Mouse (Mus musculus): ENCODE data around the gene 9530003J23Rik. TPM values are rescaled to one million over a fixed set of nuclear protein-coding genes. Genes with fewer than 3 reads are reported as not detected.

The 9530003J23Rik gene
- polyA plus RNA-seq, 1 experiment from 2014 or later: not detected

- 70% methylated on average over 3 of the region's 3 CpGs for WGBS
- DNase-seq (ENCODE audit: low spot score): no peak
- no peaks in the 10 kb centered on the region for H3K9me3 ChIP-seq (ENCODE audit: control insufficient read depth, low read length)
- no peak for TF ChIP-seq EP300 (optimal IDR thresholded peaks at IDR 0.05)
- no peak for TF ChIP-seq CTCF (IDR thresholded peaks at IDR 0.05; ENCODE audit: low read depth)
- H3K4me2 ChIP-seq (replicated peaks; ENCODE audit: low read depth): no peak overlapping the region
- no peaks in the 10 kb centered on the region for H3K27me3 ChIP-seq (ENCODE audit: control insufficient read depth, insufficient read depth, low read length)
- ATAC-seq (ENCODE audit: low FRiP score, low TSS enrichment): no peak
- H3K4me1 ChIP-seq (replicated peaks; ENCODE audit: control insufficient read depth, insufficient read depth): 0 out of 2 replicates have a peak, but pooled peaks cover 3% of the 10 kb centered on the region
- H3K36me3 ChIP-seq (ENCODE audit: control insufficient read depth, insufficient read depth, low read length): peaks cover 11% of the 10 kb centered on the region
- no peak overlapping the region for H3K27ac ChIP-seq (replicated peaks)
- no peak overlapping the region for H3K9ac ChIP-seq (ENCODE audit: low read length)
- no peak overlapping the region for H3K4me3 ChIP-seq (ENCODE audit: low read depth, low read length)
Measured at GRCm38 (mm10) chr10:117222821-117223220, 15.7 kb downstream of the 9530003J23Rik start.

- no peak for TF ChIP-seq CTCF (IDR thresholded peaks at IDR 0.05; ENCODE audit: low read depth)
- TF ChIP-seq EP300 (optimal IDR thresholded peaks at IDR 0.05): no peak
- Histone ChIP-seq H3K36me3 (ENCODE audit: control insufficient read depth, insufficient read depth, low read length) (peaks cover 23% of the 10 kb centered on the region), H3K9ac (ENCODE audit: low read length) (no peak overlapping the region), H3K27ac (replicated peaks) (no peak overlapping the region), H3K4me1 (replicated peaks; ENCODE audit: control insufficient read depth, insufficient read depth) (no peaks in the 10 kb centered on the region), H3K27me3 (ENCODE audit: control insufficient read depth, insufficient read depth, low read length) (no peaks in the 10 kb centered on the region), H3K4me2 (replicated peaks; ENCODE audit: low read depth) (no peak overlapping the region), H3K4me3 (ENCODE audit: low read depth, low read length) (no peak overlapping the region), H3K9me3 (ENCODE audit: control insufficient read depth, low read length) (no peaks in the 10 kb centered on the region)
- DNase-seq (ENCODE audit: low spot score): peak; percentile 61
- WGBS: 80% methylated on average over 8 of the region's 8 CpGs
- ATAC-seq (ENCODE audit: low FRiP score, low TSS enrichment): peak; percentile 49
Measured at GRCm38 (mm10) chr10:117218351-117218750, 20.2 kb downstream of the 9530003J23Rik start.

GRCm38 (mm10) chr10:117217246-117217840 is 21.2 kb downstream of the 9530003J23Rik start:
- no peak overlapping the region for H3K9ac ChIP-seq (ENCODE audit: low read length)
- H3K36me3 ChIP-seq (ENCODE audit: control insufficient read depth, insufficient read depth, low read length): peaks cover 23% of the 10 kb centered on the region
- H3K9me3 ChIP-seq (ENCODE audit: control insufficient read depth, low read length): no peaks in the 10 kb centered on the region
- H3K27ac ChIP-seq (replicated peaks): no peak overlapping the region
- 82% methylated on average over 20 of the region's 20 CpGs for WGBS
- DNase-seq (ENCODE audit: low spot score) (no peak), ATAC-seq (ENCODE audit: low FRiP score, low TSS enrichment) (0 out of 2 replicates have a peak, but pooled peaks have one; percentile 16)
- no peak overlapping the region for H3K4me3 ChIP-seq (ENCODE audit: low read depth, low read length)
- no peak for TF ChIP-seq EP300 (optimal IDR thresholded peaks at IDR 0.05)
- TF ChIP-seq CTCF (IDR thresholded peaks at IDR 0.05; ENCODE audit: low read depth): no peak
- no peak overlapping the region for H3K4me2 ChIP-seq (replicated peaks; ENCODE audit: low read depth)
- no peaks in the 10 kb centered on the region for H3K27me3 ChIP-seq (ENCODE audit: control insufficient read depth, insufficient read depth, low read length)
- H3K4me1 ChIP-seq (replicated peaks; ENCODE audit: control insufficient read depth, insufficient read depth): no peaks in the 10 kb centered on the region

DNA sequence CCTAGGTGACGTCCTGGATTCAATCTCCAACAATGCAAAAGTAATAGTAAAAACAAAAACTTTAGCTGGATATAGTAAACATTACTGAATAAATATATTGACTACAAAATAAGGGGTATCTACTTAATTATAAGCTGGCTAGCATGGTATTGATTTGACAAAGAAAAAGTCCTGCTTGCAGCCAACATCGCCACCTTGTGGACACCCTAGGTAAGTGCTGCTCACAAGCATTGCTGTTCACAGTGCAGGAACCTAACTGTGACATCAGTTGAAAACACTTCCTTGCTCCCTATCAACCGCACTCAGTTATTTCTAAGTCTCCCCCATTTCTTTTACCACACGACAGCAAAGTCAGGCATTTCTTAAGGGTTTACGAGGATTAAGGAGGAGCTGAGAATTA is 21.7 kb downstream of the 9530003J23Rik start:
- Histone ChIP-seq H3K4me3 (ENCODE audit: low read depth, low read length) (no peak overlapping the region), H3K9me3 (ENCODE audit: control insufficient read depth, low read length) (no peaks in the 10 kb centered on the region), H3K27ac (replicated peaks) (no peak overlapping the region), H3K27me3 (ENCODE audit: control insufficient read depth, insufficient read depth, low read length) (no peaks in the 10 kb centered on the region), H3K4me2 (replicated peaks; ENCODE audit: low read depth) (no peak overlapping the region), H3K36me3 (ENCODE audit: control insufficient read depth, insufficient read depth, low read length) (peaks cover 23% of the 10 kb centered on the region), H3K4me1 (replicated peaks; ENCODE audit: control insufficient read depth, insufficient read depth) (no peaks in the 10 kb centered on the region), H3K9ac (ENCODE audit: low read length) (no peak overlapping the region)
- TF ChIP-seq CTCF (IDR thresholded peaks at IDR 0.05; ENCODE audit: low read depth): peak; percentile 90
- no peak for TF ChIP-seq EP300 (optimal IDR thresholded peaks at IDR 0.05)
- peak; percentile 58 for DNase-seq (ENCODE audit: low spot score)
- WGBS: 69% methylated on average over 5 of the region's 5 CpGs
- ATAC-seq (ENCODE audit: low FRiP score, low TSS enrichment): no peak

GRCm38 (mm10) chr10:117216132-117216495 is 22.4 kb downstream of the 9530003J23Rik start:
- no peak for DNase-seq (ENCODE audit: low spot score)
- Histone ChIP-seq H3K9me3 (ENCODE audit: control insufficient read depth, low read length) (no peaks in the 10 kb centered on the region), H3K4me1 (replicated peaks; ENCODE audit: control insufficient read depth, insufficient read depth) (no peaks in the 10 kb centered on the region), H3K36me3 (ENCODE audit: control insufficient read depth, insufficient read depth, low read length) (peaks cover 23% of the 10 kb centered on the region), H3K9ac (ENCODE audit: low read length) (no peak overlapping the region), H3K4me3 (ENCODE audit: low read depth, low read length) (no peak overlapping the region), H3K4me2 (replicated peaks; ENCODE audit: low read depth) (no peak overlapping the region), H3K27ac (replicated peaks) (no peak overlapping the region), H3K27me3 (ENCODE audit: control insufficient read depth, insufficient read depth, low read length) (no peaks in the 10 kb centered on the region)
- 90% methylated on average over 9 of the region's 9 CpGs for WGBS
- no peak for ATAC-seq (ENCODE audit: low FRiP score, low TSS enrichment)
- TF ChIP-seq EP300 (optimal IDR thresholded peaks at IDR 0.05) (no peak), CTCF (IDR thresholded peaks at IDR 0.05; ENCODE audit: low read depth) (no peak)

DNA sequence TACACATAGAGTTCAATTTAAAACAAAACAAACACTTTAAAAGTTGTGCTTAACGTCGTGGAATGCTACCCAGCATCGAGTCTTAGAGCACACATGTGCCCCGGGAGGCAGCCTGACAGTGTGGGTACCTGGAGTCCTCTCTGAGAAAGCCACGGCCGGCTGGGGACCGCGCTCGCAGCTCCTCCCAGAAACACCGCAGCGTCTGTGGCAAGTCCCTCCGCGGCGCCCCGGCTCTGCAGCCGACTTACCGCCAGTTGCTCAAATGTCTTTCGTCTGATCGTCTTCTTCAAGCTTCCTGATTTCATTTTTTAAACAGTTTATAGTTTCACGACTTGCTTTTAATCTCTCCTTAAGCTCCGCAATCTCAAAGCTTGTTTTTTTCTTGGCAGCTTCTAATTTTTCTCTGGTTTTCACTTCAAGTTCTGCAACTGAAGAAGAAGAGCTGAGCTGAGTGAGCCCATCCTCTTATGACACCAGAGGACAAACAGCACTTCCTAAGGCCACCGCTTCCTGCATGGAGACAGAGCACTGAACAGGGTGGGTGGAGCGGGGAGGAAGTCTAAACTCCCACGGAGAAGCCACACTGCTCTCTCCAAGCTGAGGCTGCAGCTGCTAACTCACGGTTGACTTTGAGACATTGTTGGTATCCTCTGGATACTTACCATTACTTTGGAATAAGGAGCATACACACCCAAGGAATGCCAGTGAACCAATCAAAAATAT is 22.9 kb downstream of the 9530003J23Rik start:
- TF ChIP-seq EP300 (optimal IDR thresholded peaks at IDR 0.05): no peak
- no peak for TF ChIP-seq CTCF (IDR thresholded peaks at IDR 0.05; ENCODE audit: low read depth)
- ATAC-seq (ENCODE audit: low FRiP score, low TSS enrichment) (no peak), DNase-seq (ENCODE audit: low spot score) (no peak)
- 73% methylated on average over 25 of the region's 25 CpGs for WGBS
- Histone ChIP-seq H3K4me1 (replicated peaks; ENCODE audit: control insufficient read depth, insufficient read depth) (no peaks in the 10 kb centered on the region), H3K27ac (replicated peaks) (no peak overlapping the region), H3K27me3 (ENCODE audit: control insufficient read depth, insufficient read depth, low read length) (no peaks in the 10 kb centered on the region), H3K9me3 (ENCODE audit: control insufficient read depth, low read length) (no peaks in the 10 kb centered on the region), H3K9ac (ENCODE audit: low read length) (no peak overlapping the region), H3K4me3 (ENCODE audit: low read depth, low read length) (no peak overlapping the region), H3K4me2 (replicated peaks; ENCODE audit: low read depth) (no peak overlapping the region), H3K36me3 (ENCODE audit: control insufficient read depth, insufficient read depth, low read length) (peaks cover 23% of the 10 kb centered on the region)

All from stomach, postnatal 0 days (tissue).